Mouse (Mus musculus) cerebellum, adult 2 months (tissue): ENCODE measurements around the gene 4930470P17Rik.

Experiments used
- CTCF ChIP-seq: fragments of 200-500 bp; IDR thresholded peaks from 2 replicates; pipeline ENCODE4 v1.5.1; 2011; ENCODE audit warnings: low read depth, mild to moderate bottlenecking, control low read depth, low read length, moderate library complexity, borderline replicate concordance; ENCODE audit not compliant: insufficient read depth
- POLR2A ChIP-seq: fragments of 200-500 bp; IDR thresholded peaks from 2 replicates; pipeline ENCODE4 v1.6.1; 2011; ENCODE audit warnings: low read length, control low read depth, borderline replicate concordance; ENCODE audit not compliant: insufficient read depth

DNA sequence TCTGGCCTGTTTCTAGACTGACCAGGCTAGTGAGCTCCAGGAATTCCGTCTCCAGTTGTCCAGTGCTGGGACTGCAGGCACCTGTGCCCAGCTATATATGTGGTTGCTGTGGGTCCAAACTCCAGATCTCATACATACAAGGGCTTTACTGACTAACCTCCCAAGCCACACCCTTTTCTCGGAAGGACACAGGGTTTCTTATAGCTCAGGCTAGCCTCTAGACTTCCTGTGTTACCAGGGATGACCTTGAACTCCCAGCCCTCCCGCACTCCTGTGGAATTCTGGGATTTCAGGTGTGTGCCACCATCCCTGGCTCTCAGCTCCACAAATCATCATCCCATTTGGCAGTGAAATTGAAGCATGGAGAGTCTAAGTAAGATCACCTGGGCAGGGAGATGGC is 71.6 kb downstream of the 4930470P17Rik start:
- TF ChIP-seq POLR2A (no peak), CTCF (no peak)
